Mouse (Mus musculus): ENCODE results near the gene Iars. TPM values are rescaled to one million over a fixed set of nuclear protein-coding genes. Genes with fewer than 3 reads are reported as not detected.
"Not testable (repeated sequence)": the region's sequence is repeated elsewhere in the genome, so short reads cannot be mapped to it uniquely, and the experiment has no call there.

The Iars gene
- polyA plus RNA-seq, 1 experiment from 2014 or later, result 32.1 TPM

DNA sequence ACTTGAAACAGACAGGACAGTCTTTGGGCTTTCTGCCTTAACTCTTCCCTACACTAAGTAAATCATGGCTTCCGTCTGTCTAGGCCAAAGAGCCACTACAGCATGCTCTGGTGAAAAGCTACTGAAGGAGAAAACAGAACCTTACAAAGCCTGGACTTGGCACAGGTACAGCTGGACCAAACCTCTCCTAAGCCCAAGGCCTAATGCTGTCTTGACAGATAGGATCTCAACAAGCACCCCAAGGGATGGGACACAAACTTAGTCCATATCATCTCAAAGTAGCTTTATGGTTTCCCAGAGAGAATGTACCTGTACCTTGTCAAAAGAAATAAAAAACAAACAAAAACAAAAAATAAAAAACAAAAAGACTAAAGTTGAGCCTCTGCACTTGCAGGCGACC is 54.5 kb downstream of the Iars start:
- no peak for DNase-seq (ENCODE audit: low spot score)

DNA sequence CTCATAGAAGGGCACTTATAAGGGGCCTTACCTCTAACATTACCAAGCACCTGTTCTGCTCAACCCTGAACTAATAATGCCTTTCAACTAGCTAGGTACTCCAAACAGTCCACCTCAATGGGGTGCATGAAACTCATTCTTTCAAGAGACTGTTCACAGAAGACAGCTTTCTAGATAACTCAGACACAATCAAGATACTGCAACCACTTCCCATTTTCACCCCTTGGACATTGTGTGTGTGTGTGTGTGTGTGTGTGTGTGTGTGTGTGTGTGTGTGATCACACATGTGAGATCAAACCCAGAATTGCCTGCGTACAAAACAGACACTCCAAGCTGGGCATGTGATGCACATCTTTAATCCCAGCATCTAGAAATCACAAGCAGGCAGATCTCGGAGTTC is 56.1 kb downstream of the Iars start:
- no peak for DNase-seq (ENCODE audit: low spot score)

DNA sequence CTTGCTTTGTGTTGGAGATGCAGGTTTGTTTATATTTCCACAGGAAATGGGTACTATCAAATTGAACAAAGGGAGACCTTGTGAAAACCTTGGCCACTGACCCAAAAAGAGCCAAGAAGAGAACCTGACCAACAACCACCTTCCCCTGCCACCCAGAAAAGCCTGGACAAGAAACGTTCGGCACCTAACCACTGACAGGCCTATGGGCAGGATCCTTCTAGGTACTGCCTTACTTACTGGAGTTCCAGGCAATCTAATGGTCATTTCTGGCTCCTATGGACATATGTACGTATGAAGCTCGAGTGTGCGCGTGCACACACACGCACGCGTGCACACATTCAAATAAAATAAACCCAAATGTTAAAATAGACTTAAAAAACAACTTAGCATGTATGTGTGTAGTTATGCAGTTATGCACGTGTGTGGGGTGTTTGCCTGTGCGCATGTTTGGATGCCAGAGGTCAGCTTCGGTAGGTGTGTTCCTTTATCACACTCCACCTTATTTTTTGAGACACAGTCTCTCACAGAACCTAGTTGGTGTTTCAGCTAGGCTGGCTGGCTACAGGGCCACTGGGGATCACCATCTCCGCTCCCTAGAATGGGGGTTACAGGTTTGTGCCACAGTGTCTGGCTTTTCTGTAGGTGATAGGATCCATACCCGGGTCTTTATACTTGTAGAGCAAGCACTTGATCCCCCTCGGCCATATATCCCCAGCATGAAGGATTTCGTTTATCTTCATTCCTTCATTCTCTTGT is 59.6 kb downstream of the Iars start:
- no peak for DNase-seq (ENCODE audit: low spot score)

DNA sequence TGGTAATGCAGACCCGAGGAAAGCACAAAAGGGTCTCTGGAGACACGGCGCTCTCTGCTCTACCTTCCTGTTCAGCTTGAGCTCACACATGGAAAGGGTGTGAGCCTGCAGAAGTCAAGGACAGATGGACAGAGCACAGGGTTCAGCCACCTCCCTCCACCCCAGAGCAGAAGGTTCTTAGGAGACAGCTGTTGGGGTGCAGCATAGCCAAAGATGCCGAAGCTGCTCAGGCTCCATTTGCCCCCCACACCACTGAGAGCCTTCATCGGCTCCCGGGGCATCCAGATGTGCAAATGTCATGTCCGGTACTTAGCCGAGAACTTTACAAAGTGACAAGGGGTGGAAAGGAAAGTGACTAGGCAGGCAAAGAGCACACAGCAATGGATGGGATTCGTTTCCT is 74.7 kb downstream of the Iars start:
- DNase-seq (ENCODE audit: low spot score), result no peak

DNA sequence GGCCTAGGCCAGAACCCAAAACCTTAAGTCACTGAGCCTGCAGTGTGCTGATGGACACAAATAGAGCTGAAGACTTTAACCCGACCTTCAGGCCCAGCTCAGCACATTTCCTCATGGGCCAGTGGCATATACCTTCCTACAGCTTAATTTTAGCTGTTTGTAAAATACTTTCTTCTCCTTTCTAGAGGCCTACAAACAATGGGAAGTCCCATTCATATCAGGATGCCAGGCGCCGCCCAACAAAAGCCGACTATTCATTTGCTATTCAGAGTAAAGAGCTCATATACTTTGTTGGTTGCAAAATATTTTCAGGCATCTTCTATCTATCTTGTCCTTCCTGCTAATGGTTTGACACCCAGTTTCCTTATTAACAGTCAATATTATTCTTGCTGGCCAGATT is 76.1 kb downstream of the Iars start:
- no peak for DNase-seq (ENCODE audit: low spot score)

DNA sequence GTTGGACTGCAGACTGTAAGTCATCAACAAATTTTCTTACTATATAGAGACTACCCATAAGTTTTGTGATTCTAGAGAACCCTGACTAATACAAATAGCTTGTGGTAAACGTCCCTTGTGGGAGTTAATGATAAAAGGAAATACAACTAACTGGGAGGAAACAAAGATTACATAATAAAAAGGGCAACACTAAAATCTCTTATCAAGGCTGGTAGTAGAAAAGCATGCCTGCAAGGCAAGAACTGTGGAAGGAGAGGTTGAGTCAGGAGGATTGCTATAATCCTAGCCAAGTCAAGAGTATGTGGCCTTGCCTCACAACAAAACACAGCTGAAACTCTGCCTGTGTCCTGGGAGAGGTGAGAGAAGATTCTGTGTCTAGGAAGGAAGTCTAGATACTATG is 78.8 kb downstream of the Iars start:
- no peak for DNase-seq (ENCODE audit: low spot score)

DNA sequence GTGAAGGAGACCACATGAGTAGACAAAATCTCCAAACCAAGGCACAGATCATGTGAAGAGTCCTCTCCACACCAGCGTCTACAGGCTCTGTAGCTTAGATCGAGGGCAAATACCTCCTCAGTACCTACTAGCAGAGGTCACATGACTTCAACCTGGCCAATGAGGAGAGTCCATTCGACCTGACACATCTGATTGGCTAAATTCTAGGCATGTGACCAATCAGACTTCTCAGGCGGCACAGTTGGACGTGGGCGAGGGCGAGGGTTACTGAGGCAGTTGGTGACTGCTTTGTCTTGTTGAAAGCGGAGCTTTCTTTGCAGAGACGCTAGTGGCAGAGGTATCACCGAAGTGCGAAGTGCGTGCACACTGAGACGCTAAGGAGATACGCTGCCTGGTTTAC is 80.3 kb downstream of the Iars start:
- no peak for DNase-seq (ENCODE audit: low spot score)

DNA sequence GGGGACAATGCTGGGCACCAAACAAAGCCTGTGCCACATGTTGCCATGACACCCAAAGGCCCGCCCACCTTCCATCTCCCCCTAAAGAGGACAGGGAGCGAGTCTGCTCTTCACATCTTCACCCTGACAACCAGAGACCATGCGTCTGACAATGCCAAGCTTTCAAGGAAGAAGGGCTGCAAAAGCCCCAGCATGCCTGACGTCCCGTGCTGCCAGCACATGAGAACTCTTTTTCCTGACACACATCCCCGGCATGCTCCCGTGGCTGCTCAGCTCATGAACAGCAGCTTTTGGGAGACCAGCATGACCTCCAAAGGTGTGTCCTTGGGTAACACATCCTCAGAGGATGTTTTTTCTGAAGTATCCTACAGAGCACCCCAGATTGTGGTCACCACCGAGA is 83.4 kb downstream of the Iars start:
- DNase-seq (ENCODE audit: low spot score), result no peak

DNA sequence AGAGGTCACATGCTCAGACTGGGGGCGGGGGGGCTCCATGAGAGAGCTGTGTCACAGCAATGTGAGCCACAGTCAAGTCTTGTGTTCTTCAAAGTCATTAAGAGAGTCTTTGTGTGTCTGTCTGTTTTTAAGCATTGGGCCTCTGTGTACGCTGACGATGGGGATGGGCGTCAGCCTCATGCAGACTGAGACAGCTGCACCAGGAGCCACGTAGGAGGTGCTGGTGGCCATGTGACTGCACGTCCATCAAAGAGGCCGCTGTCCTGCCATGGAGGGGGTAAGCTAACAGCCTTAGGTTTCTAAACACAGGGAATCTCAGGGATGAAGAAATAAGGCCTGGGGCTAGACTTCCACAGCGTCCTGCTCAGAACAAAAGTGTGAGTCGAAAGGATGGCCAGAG is 84.4 kb downstream of the Iars start:
- DNase-seq (ENCODE audit: low spot score), result peak; percentile 3

DNA sequence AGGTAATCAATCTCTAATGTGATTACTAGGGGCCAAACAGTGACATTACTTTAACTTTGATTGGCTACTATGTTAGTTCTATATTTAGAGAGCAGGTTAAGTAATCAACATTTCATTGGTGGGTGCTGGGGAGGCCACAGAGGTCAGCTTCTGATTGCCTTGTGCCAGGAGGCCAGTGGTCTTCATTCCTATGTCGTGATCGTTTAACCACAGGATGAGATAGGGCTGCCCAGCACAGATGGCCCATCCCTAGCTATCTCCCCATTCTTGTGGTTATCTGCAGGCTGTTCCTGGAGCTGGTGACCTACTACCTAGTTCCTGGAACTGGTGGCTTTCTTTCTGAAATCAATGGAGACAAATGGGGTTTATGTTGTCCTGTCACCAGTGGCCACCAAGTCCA is 86.1 kb downstream of the Iars start:
- no peak for DNase-seq (ENCODE audit: low spot score)

DNA sequence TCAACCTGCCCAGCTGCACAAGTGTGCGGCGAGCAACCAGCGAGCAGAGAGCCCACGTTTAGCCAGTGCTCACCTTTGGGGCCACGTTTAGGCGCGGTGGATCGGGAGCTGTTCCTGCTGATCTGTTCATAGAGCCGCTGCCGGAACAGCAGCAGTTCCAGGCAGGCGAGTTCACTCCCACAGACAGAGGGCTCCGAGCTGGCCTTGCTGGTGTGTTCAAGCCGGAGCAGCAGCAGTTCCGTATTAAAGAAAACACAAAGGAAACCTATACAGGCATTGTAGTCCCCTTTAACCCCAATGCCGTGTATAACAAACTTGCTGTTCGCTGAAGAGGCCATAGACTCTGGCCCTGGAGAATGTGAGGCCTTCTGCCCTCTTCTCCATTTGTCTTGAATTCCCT is 87.2 kb downstream of the Iars start:
- DNase-seq (ENCODE audit: low spot score), result no peak

DNA sequence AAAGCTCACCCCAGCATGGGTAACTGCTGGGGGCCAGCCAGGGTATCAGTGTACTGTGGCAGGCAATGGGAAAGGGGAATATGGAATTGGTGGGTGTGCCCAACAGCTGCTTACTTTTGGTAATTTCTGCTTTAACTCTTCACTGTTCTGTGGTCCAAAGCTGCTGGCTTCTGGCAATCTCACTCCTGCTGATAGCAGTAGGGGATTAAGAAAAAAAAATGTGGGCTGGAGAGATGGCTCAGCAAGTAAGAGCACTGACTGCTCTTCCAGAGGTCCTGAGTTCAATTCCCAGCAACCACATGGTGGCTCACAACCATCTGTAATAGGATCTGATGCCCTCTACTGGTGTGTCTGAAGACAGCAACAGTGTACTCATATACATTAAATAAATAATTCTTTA is 89.6 kb downstream of the Iars start:
- not testable (repeated sequence) for DNase-seq (ENCODE audit: low spot score)

Other genes with a start within 250 kb of the Iars start
- 0.77 and 1.4 TPM in 2 replicates for gene Tes3-ps, start 188.8 kb upstream of the Iars start, polyA plus RNA-seq (2015; fragmentation: Nextera tagmentation; extraction: Ambion mirVana)
- 0.60 and 0.79 TPM in 2 replicates for gene Ecm2, start 177.3 kb upstream of the Iars start, polyA plus RNA-seq (2015; fragmentation: Nextera tagmentation; extraction: Ambion mirVana)
- gene Aspn, start 137.7 kb upstream of the Iars start, polyA plus RNA-seq (2015; fragmentation: Nextera tagmentation; extraction: Ambion mirVana), result 9.4 and 9.6 TPM in 2 replicates
- 0.45 and 0.73 TPM in 2 replicates for gene Omd, start 99.6 kb upstream of the Iars start, polyA plus RNA-seq (2015; fragmentation: Nextera tagmentation; extraction: Ambion mirVana)
- gene Ogn, start 74.1 kb upstream of the Iars start, polyA plus RNA-seq (2015; fragmentation: Nextera tagmentation; extraction: Ambion mirVana), result 4.4 and 7.2 TPM in 2 replicates
- 38.7 and 41.2 TPM in 2 replicates for gene Cenpp, start 29.3 kb upstream of the Iars start, polyA plus RNA-seq (2015; fragmentation: Nextera tagmentation; extraction: Ambion mirVana)
- gene Nol8, start 29.0 kb upstream of the Iars start, polyA plus RNA-seq (2015; fragmentation: Nextera tagmentation; extraction: Ambion mirVana), result 28.6 and 29.6 TPM in 2 replicates
- not detected in 2 replicates for gene Gm30302, start 116.9 kb downstream of the Iars start, polyA plus RNA-seq (2015; fragmentation: Nextera tagmentation; extraction: Ambion mirVana)

Data from thymus, postnatal 0 days (tissue).